ENCODE assay signal across 10 mouse cellular contexts in genomic region chr1:31337087-31337486, GRCm38 (mm10).
DNase-seq lines count a peak whose midpoint lies in the region; ATAC-seq and TF ChIP-seq lines count a peak whose summit lies in the region.
"Had no signal": no experiment of that assay in that cellular context is flagged by ENCODE, and none has a peak within 500 bp of the region (broad histone marks: within the 10 kb centered on the region; RNA-seq: fewer than 3 reads in every experiment).

No protein-coding gene starts in this region.

- TF ChIP-seq CTCF in heart, postnatal 0 days (IDR thresholded peaks at IDR 0.05; ENCODE audit: low read depth) = peak; percentile 38
- no peak for TF ChIP-seq CTCF in liver, adult 2 months (IDR thresholded peaks at IDR 0.05; ENCODE audit: low read depth, low read length)

- no peak for TF ChIP-seq EP300 in heart, postnatal 0 days (IDR thresholded peaks at IDR 0.05; ENCODE audit: low read depth)

- H3K4me2 ChIP-seq in heart, postnatal 0 days (ENCODE audit: low read depth, low read length) = no peak overlapping the region
- no peak overlapping the region for H3K4me2 ChIP-seq in embryonic facial prominence, embryonic 14.5 days (ENCODE audit: low read depth, low read length)
- H3K4me2 ChIP-seq: liver, embryonic 13.5 days had no signal

- in situ Hi-C loops in ES-E14 (cut with MboI; ENCODE audit: low sequenced_read_pairs in 2 of 2, unreplicated experiment in 2 of 2) = loop anchor here in 1 of 2 experiments (5.0 kb wide), 1 partner anchor 130 kb away; no protein-coding TSS in a partner anchor

- DNase-seq in heart, postnatal 0 days (ENCODE audit: low spot score) = no peak
- DNase-seq in heart, postnatal 36 days = no peak
- peak; percentile 13 for DNase-seq in liver, adult 2 months (ENCODE audit: extremely low read depth, low read depth, low spot score)
- no peak for DNase-seq in liver
- no peak for DNase-seq in ES-E14 (ENCODE audit: low read depth, low spot score)
- DNase-seq in embryonic facial prominence, embryonic 14.5 days (ENCODE audit: low spot score) = peak; percentile 14
- DNase-seq: liver, embryonic 13.5 days had no signal

- no peak overlapping the region for H3K27ac ChIP-seq in heart, postnatal 0 days (ENCODE audit: low read depth)
- H3K27ac ChIP-seq in liver, adult 2 months (replicated peaks; ENCODE audit: insufficient read depth, low read depth, low read length) = no peak overlapping the region
- H3K27ac ChIP-seq in ES-E14 (ENCODE audit: insufficient read depth, low read depth, low read length, poor library complexity, severe bottlenecking) = no peak overlapping the region
- H3K27ac ChIP-seq in embryonic facial prominence, embryonic 14.5 days (replicated peaks; ENCODE audit: low read depth, low read length) = no peak overlapping the region
- H3K27ac ChIP-seq: liver, embryonic 13.5 days had no signal

- 44% methylated on average over 4 of the region's 4 CpGs for WGBS in heart, postnatal 0 days
- WGBS in liver, adult 2 months = 44% methylated on average over 4 of the region's 4 CpGs
- WGBS in embryonic facial prominence, embryonic 14.5 days = 64% methylated on average over 4 of the region's 4 CpGs

- H3K79me2 ChIP-seq in liver, adult 2 months (ENCODE audit: control insufficient read depth, insufficient read depth, low read length) = no peaks in the 10 kb centered on the region

- no peaks in the 10 kb centered on the region for H3K36me3 ChIP-seq in heart, postnatal 0 days (replicated peaks; ENCODE audit: control insufficient read depth, insufficient read depth, low read length)
- H3K36me3 ChIP-seq in liver, adult 2 months (ENCODE audit: control insufficient read depth, insufficient read depth, low read length) = no peaks in the 10 kb centered on the region
- H3K36me3 ChIP-seq in ES-E14 (ENCODE audit: control insufficient read depth, insufficient read depth, low read length, poor library complexity, severe bottlenecking) = no peaks in the 10 kb centered on the region
- H3K36me3 ChIP-seq in embryonic facial prominence, embryonic 14.5 days (ENCODE audit: control insufficient read depth, insufficient read depth, low read length) = no peaks in the 10 kb centered on the region
- H3K36me3 ChIP-seq: liver, embryonic 13.5 days had no signal

- intact Hi-C loops in heart, postnatal 36 days (cut with DNase I) = loop anchor here (1.0 kb wide), 1 partner anchor 127 kb away; no protein-coding TSS in a partner anchor

- no peak for ATAC-seq in heart, postnatal 0 days (ENCODE audit: insufficient read depth, low read depth)
- ATAC-seq in embryonic facial prominence, embryonic 14.5 days (ENCODE audit: low read depth) = no peak
- ATAC-seq in erythroid progenitor cell, adult 5-6 weeks (replicated peaks; ENCODE audit: low FRiP score, poor library complexity, severe bottlenecking) = no peak
- ATAC-seq in erythroblast, adult 5-6 weeks (replicated peaks; ENCODE audit: low FRiP score, poor library complexity, severe bottlenecking) = no peak
- ATAC-seq: hindbrain, embryonic 16.5 days had no signal

- no peaks in the 10 kb centered on the region for H3K9me3 ChIP-seq in heart, postnatal 0 days (replicated peaks; ENCODE audit: control insufficient read depth, low read length)
- no peaks in the 10 kb centered on the region for H3K9me3 ChIP-seq in ES-E14 (ENCODE audit: control insufficient read depth, insufficient read depth, low read depth, low read length)
- H3K9me3 ChIP-seq in embryonic facial prominence, embryonic 14.5 days (ENCODE audit: control insufficient read depth, low read length) = no peaks in the 10 kb centered on the region

- no peaks in the 10 kb centered on the region for H3K27me3 ChIP-seq in heart, postnatal 0 days (ENCODE audit: control insufficient read depth, insufficient read depth, low read length)
- no peaks in the 10 kb centered on the region for H3K27me3 ChIP-seq in liver, adult 2 months (ENCODE audit: control insufficient read depth, insufficient read depth, low read length)
- H3K27me3 ChIP-seq in embryonic facial prominence, embryonic 14.5 days (replicated peaks; ENCODE audit: control insufficient read depth, insufficient read depth, low read length) = no peaks in the 10 kb centered on the region
- H3K27me3 ChIP-seq: liver, embryonic 13.5 days had no signal

- no peaks in the 10 kb centered on the region for H3K4me1 ChIP-seq in heart, postnatal 0 days (ENCODE audit: control insufficient read depth, insufficient read depth)
- H3K4me1 ChIP-seq in liver, adult 2 months (ENCODE audit: control insufficient read depth, insufficient read depth, low read length) = no peaks in the 10 kb centered on the region
- no peaks in the 10 kb centered on the region for H3K4me1 ChIP-seq in ES-E14 (ENCODE audit: control insufficient read depth in 2 of 2, insufficient read depth in 2 of 2, low read length in 2 of 2, poor library complexity in 1 of 2)
- H3K4me1 ChIP-seq in embryonic facial prominence, embryonic 14.5 days (ENCODE audit: control insufficient read depth, insufficient read depth, low read length) = no peaks in the 10 kb centered on the region
- H3K4me1 ChIP-seq: liver, embryonic 13.5 days had no signal

- no peak overlapping the region for H3K4me3 ChIP-seq in heart, postnatal 0 days (ENCODE audit: low read depth, low read length)
- H3K4me3 ChIP-seq in liver, adult 2 months (ENCODE audit: insufficient read depth, low read depth, low read length) = no peak overlapping the region
- no peak overlapping the region for H3K4me3 ChIP-seq in ES-E14 (ENCODE audit: insufficient read depth in 1 of 2, low read depth in 1 of 2, low read length in 2 of 2, poor library complexity in 1 of 2, severe bottlenecking in 1 of 2)
- H3K4me3 ChIP-seq in embryonic facial prominence, embryonic 14.5 days (ENCODE audit: low read depth, low read length) = no peak overlapping the region
- H3K4me3 ChIP-seq: liver, embryonic 13.5 days had no signal

- no peak for TF ChIP-seq POLR2A in liver, adult 2 months (IDR thresholded peaks at IDR 0.05; ENCODE audit: extremely low read depth, insufficient read depth, low read length)

- H3K9ac ChIP-seq in heart, postnatal 0 days (replicated peaks; ENCODE audit: low read depth, low read length) = no peak overlapping the region
- H3K9ac ChIP-seq in liver, adult 2 months (ENCODE audit: low read depth, low read length) = no peak overlapping the region
- no peak overlapping the region for H3K9ac ChIP-seq in ES-E14 (ENCODE audit: insufficient read depth, low read depth, low read length, poor library complexity, severe bottlenecking)
- no peak overlapping the region for H3K9ac ChIP-seq in embryonic facial prominence, embryonic 14.5 days (ENCODE audit: low read depth, low read length)
- H3K9ac ChIP-seq: liver, embryonic 13.5 days had no signal

TF ChIP-seq in ES-E14, 5 proteins besides CTCF, POLR2A, EP300 and RAD21:
- TF ChIP-seq ZC3H11A (IDR thresholded peaks at IDR 0.05; ENCODE audit: borderline replicate concordance, low read depth, low read length) = no peak
- no peak for TF ChIP-seq HCFC1 (IDR thresholded peaks at IDR 0.05; ENCODE audit: borderline replicate concordance, insufficient read depth, low read length)
- TF ChIP-seq ZNF384 (IDR thresholded peaks at IDR 0.05; ENCODE audit: low read depth, low read length) = peak; percentile 96
- no peak for TF ChIP-seq CHD2 (IDR thresholded peaks at IDR 0.05; ENCODE audit: low read depth, low read length)
- no peak for TF ChIP-seq MAFK (IDR thresholded peaks at IDR 0.05; ENCODE audit: insufficient read depth, low read depth, low read length)

Comparison
In these comparisons a context has a peak if more than half of its experiments do, and no peak if none do; other contexts are left out.
1. DNase-seq: peak in liver, adult 2 months (single experiment) and embryonic facial prominence, embryonic 14.5 days (single experiment); none in heart, postnatal 0 days (single experiment), heart, postnatal 36 days (0 of 2), liver (single experiment) and ES-E14 (single experiment).